Mouse (Mus musculus) skeletal muscle tissue, adult 2 months (tissue): ENCODE results near the gene Mtmr4.

ENCODE experiments used
- DNase-seq: peaks from one replicate; pipeline ENCODE4 v3.0.0-alpha.2; 2012; ENCODE audit warnings: low read depth, low spot score

The Mtmr4 gene

GRCm38 (mm10) chr11:87581933-87582710 lies 9.8 kb upstream of the Mtmr4 start:
- no peak for DNase-seq

GRCm38 (mm10) chr11:87583291-87584034 lies 8.5 kb upstream of the Mtmr4 start:
- DNase-seq = no peak

GRCm38 (mm10) chr11:87584711-87585505 lies 7.1 kb upstream of the Mtmr4 start:
- DNase-seq = peak; percentile 31

GRCm38 (mm10) chr11:87587211-87587874 lies 4.6 kb upstream of the Mtmr4 start:
- no peak for DNase-seq

- no peak for DNase-seq
Measured at GRCm38 (mm10) chr11:87589605-87590004, 2.4 kb upstream of the Mtmr4 start.

GRCm38 (mm10) chr11:87590841-87591525 lies 979 bp upstream of the Mtmr4 start:
- peak; percentile 29 for DNase-seq

- no peak for DNase-seq
Measured at GRCm38 (mm10) chr11:87592354-87592695, 363 bp downstream of the Mtmr4 start.

- no peak for DNase-seq
Measured at GRCm38 (mm10) chr11:87592713-87593598, 994 bp downstream of the Mtmr4 start.

GRCm38 (mm10) chr11:87595327-87595841 lies 3.4 kb downstream of the Mtmr4 start:
- DNase-seq = peak; percentile 62

GRCm38 (mm10) chr11:87595976-87596375 lies 4.0 kb downstream of the Mtmr4 start:
- DNase-seq = no peak

- DNase-seq = no peak
Measured at GRCm38 (mm10) chr11:87596492-87596891, 4.5 kb downstream of the Mtmr4 start.

GRCm38 (mm10) chr11:87597061-87597460 lies 5.1 kb downstream of the Mtmr4 start:
- no peak for DNase-seq

- DNase-seq = no peak
Measured at GRCm38 (mm10) chr11:87599395-87600089, 7.6 kb downstream of the Mtmr4 start.

GRCm38 (mm10) chr11:87600322-87600853 lies 8.4 kb downstream of the Mtmr4 start:
- no peak for DNase-seq

GRCm38 (mm10) chr11:87602234-87602633 lies 10.3 kb downstream of the Mtmr4 start:
- DNase-seq = no peak

GRCm38 (mm10) chr11:87603571-87603970 lies 11.6 kb downstream of the Mtmr4 start:
- no peak for DNase-seq

- peak; percentile 67 for DNase-seq
Measured at GRCm38 (mm10) chr11:87609264-87609663, 17.3 kb downstream of the Mtmr4 start.

- no peak for DNase-seq
Measured at GRCm38 (mm10) chr11:87611547-87611946, 19.6 kb downstream of the Mtmr4 start.

GRCm38 (mm10) chr11:87613972-87614371 lies 22.0 kb downstream of the Mtmr4 start:
- DNase-seq = no peak
